12 mouse cellular contexts compared by ENCODE assay signal in the genomic region with DNA sequence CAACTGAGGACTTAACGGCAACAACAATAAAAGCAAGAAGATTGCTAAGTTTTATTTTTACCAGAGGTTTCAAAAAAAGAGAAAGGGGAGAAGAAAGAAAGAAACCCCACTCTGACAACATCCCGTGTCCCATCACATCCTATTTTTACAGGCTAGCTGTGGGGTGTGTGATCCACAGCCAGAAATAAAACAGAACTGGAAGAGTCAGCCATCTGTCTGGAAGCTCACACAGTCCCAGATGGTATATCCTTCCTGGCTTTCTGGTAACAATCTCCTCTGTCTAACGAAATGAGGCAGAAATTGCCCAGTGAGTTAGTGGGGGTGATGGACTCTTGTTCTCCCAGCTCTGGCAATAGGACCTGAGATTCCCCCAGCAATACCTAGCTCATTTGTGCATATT.
A peak's percentile ranks its signal among the peaks of the same experiment; 100 is the strongest.
DNase-seq lines count a peak whose midpoint lies in the region; ATAC-seq and TF ChIP-seq lines count a peak whose summit lies in the region.
"Had no signal": no experiment of that assay in that cellular context is flagged by ENCODE, and none has a peak within 500 bp of the region (broad histone marks: within the 10 kb centered on the region; RNA-seq: fewer than 3 reads in every experiment).

No protein-coding gene starts in this region.

- no peak for DNase-seq in cerebellum, postnatal 4 days (ENCODE audit: low spot score in 2 of 2)
- DNase-seq in cerebellum, postnatal 10 days = peak; percentile 64 to 65
- DNase-seq in layer of hippocampus, adult 2 months (ENCODE audit: low spot score in 2 of 2) = peak; percentile 67 to 72
- peak; percentile 4 for DNase-seq in left cerebral cortex, postnatal 4 days
- DNase-seq in midbrain, embryonic 14.5 days = no peak
- DNase-seq in spleen, adult 18-20 months = no peak
- DNase-seq: thymus, postnatal 14 days had no signal

- H3K27me3 ChIP-seq in midbrain, embryonic 14.5 days (ENCODE audit: control insufficient read depth, insufficient read depth, low read length) = no peaks in the 10 kb centered on the region
- H3K27me3 ChIP-seq: limb, embryonic 15.5 days had no signal

- H3K9ac ChIP-seq in midbrain, embryonic 14.5 days (replicated peaks; ENCODE audit: low read length) = no peak overlapping the region
- H3K9ac ChIP-seq: limb, embryonic 15.5 days had no signal

- no peak overlapping the region for H3K4me3 ChIP-seq in layer of hippocampus, adult 2 months
- H3K4me3 ChIP-seq in midbrain, embryonic 14.5 days (replicated peaks; ENCODE audit: low read depth, low read length) = no peak overlapping the region
- H3K4me3 ChIP-seq: heart, embryonic 10.5 days; hindbrain, embryonic 10.5 days; limb, embryonic 15.5 days had no signal

- TF ChIP-seq CTCF in layer of hippocampus, adult 2 months (conservative IDR thresholded peaks at IDR 0.05) = no peak

- H3K36me3 ChIP-seq in midbrain, embryonic 14.5 days (ENCODE audit: control insufficient read depth, insufficient read depth, low read length) = no peaks in the 10 kb centered on the region
- H3K36me3 ChIP-seq: heart, embryonic 10.5 days; hindbrain, embryonic 10.5 days; limb, embryonic 15.5 days had no signal

- WGBS in midbrain, embryonic 14.5 days = 81% methylated on average over 3 of the region's 3 CpGs

- H3K4me1 ChIP-seq in midbrain, embryonic 14.5 days (ENCODE audit: control insufficient read depth, insufficient read depth, low read length) = no peaks in the 10 kb centered on the region
- H3K4me1 ChIP-seq: hindbrain, embryonic 10.5 days; limb, embryonic 15.5 days had no signal

- H3K9me3 ChIP-seq in midbrain, embryonic 14.5 days (ENCODE audit: control insufficient read depth, low read length) = no peaks in the 10 kb centered on the region
- H3K9me3 ChIP-seq: heart, embryonic 10.5 days; hindbrain, embryonic 10.5 days; limb, embryonic 15.5 days had no signal

- peak; percentile 82 for ATAC-seq in cerebellum, adult (ENCODE audit: insufficient number of reproducible peaks, low FRiP score, low TSS enrichment)
- no peak for ATAC-seq in midbrain, embryonic 14.5 days (ENCODE audit: low FRiP score, low TSS enrichment)
- ATAC-seq in erythroid progenitor cell, adult 5-6 weeks (replicated peaks; ENCODE audit: low FRiP score, poor library complexity, severe bottlenecking) = no peak

- H3K27ac ChIP-seq in layer of hippocampus, adult 2 months = peak overlapping the region; percentile 52; the same call in 1 of the 2 replicates
- H3K27ac ChIP-seq in midbrain, embryonic 14.5 days (replicated peaks; ENCODE audit: low read depth, low read length) = no peak overlapping the region
- H3K27ac ChIP-seq: heart, embryonic 10.5 days; hindbrain, embryonic 10.5 days; limb, embryonic 15.5 days had no signal

- intact Hi-C loops in left cerebral cortex, postnatal 4 days (cut with DNase I) = no loop called here

- no peak overlapping the region for H3K4me2 ChIP-seq in midbrain, embryonic 14.5 days (ENCODE audit: low read length)
- H3K4me2 ChIP-seq: limb, embryonic 15.5 days had no signal

Comparison
In these comparisons a context has a peak if more than half of its experiments do, and no peak if none do; other contexts are left out.
1. DNase-seq: peak in cerebellum, postnatal 10 days (2 of 2), layer of hippocampus, adult 2 months (2 of 2) and left cerebral cortex, postnatal 4 days (single experiment); none in cerebellum, postnatal 4 days (0 of 2), midbrain, embryonic 14.5 days (single experiment) and spleen, adult 18-20 months (0 of 2).